ENCODE assay signal across 7 mouse cellular contexts in the genomic region with DNA sequence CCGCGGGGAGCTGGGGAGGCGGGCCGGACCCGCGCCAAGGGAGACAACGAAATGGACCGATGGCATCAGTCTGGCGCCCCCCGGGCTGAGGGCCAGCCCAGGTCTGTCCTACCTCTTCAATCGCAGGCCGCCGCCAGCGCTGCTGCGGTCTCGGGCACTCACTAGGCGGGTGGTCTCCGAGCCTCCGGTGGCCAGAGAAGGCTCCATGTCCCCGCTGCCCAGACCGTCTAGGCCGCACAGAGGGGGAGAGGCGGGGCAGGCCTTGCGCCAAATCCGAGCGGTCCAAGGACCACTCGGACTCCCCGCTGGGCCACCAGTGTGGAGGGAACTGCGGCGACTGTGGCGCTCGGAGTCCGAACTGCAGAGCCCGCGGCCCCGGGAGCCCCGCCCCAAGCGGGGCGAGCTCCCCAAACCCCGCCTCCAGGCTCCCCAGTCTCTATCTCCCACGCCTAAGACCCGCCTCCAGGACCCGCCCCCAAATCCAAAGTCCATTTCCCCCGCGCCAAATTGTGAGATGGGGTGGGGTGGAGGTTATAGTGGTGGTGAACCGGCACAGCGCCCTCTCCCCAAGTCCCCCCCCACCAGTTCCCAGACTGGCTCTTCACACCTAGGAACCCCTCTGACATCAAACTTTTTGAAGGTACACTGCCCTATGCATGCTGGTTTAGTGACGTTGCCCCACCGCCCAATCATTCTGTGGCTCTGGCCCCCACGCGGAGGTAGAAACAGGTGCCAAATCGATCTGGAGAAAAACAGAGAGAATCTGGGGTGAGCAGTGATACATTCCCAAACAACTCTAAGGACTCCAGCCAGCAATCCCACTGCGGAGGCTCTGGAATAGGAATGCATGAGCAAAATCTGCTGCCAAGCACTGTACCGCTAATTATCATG. TPM values are rescaled to one million over a fixed set of nuclear protein-coding genes. Genes with fewer than 3 reads are reported as not detected.
A peak's percentile ranks its signal among the peaks of the same experiment; 100 is the strongest.
DNase-seq lines count a peak whose midpoint lies in the region; ATAC-seq and TF ChIP-seq lines count a peak whose summit lies in the region.

No protein-coding gene starts in this region.

- H3K36me3 ChIP-seq in ES-E14 (ENCODE audit: control insufficient read depth, insufficient read depth, low read length, poor library complexity, severe bottlenecking): no peaks in the 10 kb centered on the region
- H3K36me3 ChIP-seq in kidney, embryonic 15.5 days: no peaks in the 10 kb centered on the region
- H3K36me3 ChIP-seq in liver, embryonic 11.5 days (ENCODE audit: control insufficient read depth, insufficient read depth, low read length): no peaks in the 10 kb centered on the region
- H3K36me3 ChIP-seq in neural tube, embryonic 12.5 days: no peaks in the 10 kb centered on the region

- peak overlapping the region; percentile 71 to 92 for H3K4me3 ChIP-seq in ES-E14 (ENCODE audit: insufficient read depth in 1 of 2, low read depth in 1 of 2, low read length in 2 of 2, poor library complexity in 1 of 2, severe bottlenecking in 1 of 2)
- H3K4me3 ChIP-seq in kidney, embryonic 15.5 days (replicated peaks): peak overlapping the region; percentile 44
- peak overlapping the region; percentile 46 for H3K4me3 ChIP-seq in liver, embryonic 11.5 days (ENCODE audit: low read depth, low read length)
- H3K4me3 ChIP-seq in neural tube, embryonic 12.5 days: peak overlapping the region; percentile 51

- H3K4me1 ChIP-seq in ES-E14 (ENCODE audit: control insufficient read depth in 2 of 2, insufficient read depth in 2 of 2, low read length in 2 of 2, poor library complexity in 1 of 2): peaks cover 2 to 8% of the 10 kb centered on the region in 2 experiments; a peak in 2 of 4 replicates
- H3K4me1 ChIP-seq in kidney, embryonic 15.5 days: peaks cover 36% of the 10 kb centered on the region
- H3K4me1 ChIP-seq in liver, embryonic 11.5 days (replicated peaks; ENCODE audit: control insufficient read depth, insufficient read depth, low read length): peaks cover 6% of the 10 kb centered on the region; the same call in 1 of the 2 replicates
- peaks cover 34% of the 10 kb centered on the region for H3K4me1 ChIP-seq in neural tube, embryonic 12.5 days

- H3K9ac ChIP-seq in ES-E14 (ENCODE audit: insufficient read depth, low read depth, low read length, poor library complexity, severe bottlenecking): peak overlapping the region; percentile 61
- peak overlapping the region; percentile 29 for H3K9ac ChIP-seq in kidney, embryonic 15.5 days
- no peak overlapping the region for H3K9ac ChIP-seq in liver, embryonic 11.5 days (ENCODE audit: low read depth, low read length)
- peak overlapping the region; percentile 77 for H3K9ac ChIP-seq in neural tube, embryonic 12.5 days

- ATAC-seq in granulocyte monocyte progenitor cell, adult 5-6 weeks (replicated peaks; ENCODE audit: poor library complexity, severe bottlenecking): peak; percentile 21
- ATAC-seq in kidney, embryonic 15.5 days (replicated peaks; ENCODE audit: low FRiP score): peak; percentile 67
- ATAC-seq in liver, embryonic 11.5 days (replicated peaks; ENCODE audit: low FRiP score): peak; percentile 69
- ATAC-seq in neural tube, embryonic 12.5 days (ENCODE audit: low FRiP score, low read depth): peak; percentile 49

- under 1% methylated on average over 54 of the region's 54 CpGs for WGBS in kidney, embryonic 15.5 days
- 2% methylated on average over 54 of the region's 54 CpGs for WGBS in liver, embryonic 11.5 days
- WGBS in neural tube, embryonic 12.5 days: under 1% methylated on average over 54 of the region's 54 CpGs

- in situ Hi-C loops in ES-E14 (cut with MboI; ENCODE audit: low sequenced_read_pairs in 2 of 2, unreplicated experiment in 2 of 2): no loop called here

- H3K9me3 ChIP-seq in ES-E14 (ENCODE audit: control insufficient read depth, insufficient read depth, low read depth, low read length): no peaks in the 10 kb centered on the region
- H3K9me3 ChIP-seq in kidney, embryonic 15.5 days (replicated peaks): no peaks in the 10 kb centered on the region
- H3K9me3 ChIP-seq in liver, embryonic 11.5 days (ENCODE audit: control insufficient read depth, low read length): no peaks in the 10 kb centered on the region
- H3K9me3 ChIP-seq in neural tube, embryonic 12.5 days: no peaks in the 10 kb centered on the region

- no peak for DNase-seq in ES-E14 (ENCODE audit: low read depth, low spot score)
- peak; percentile 58 for DNase-seq in adrenal gland, postnatal 10 days
- DNase-seq in liver, embryonic 11.5 days (ENCODE audit: low spot score): peak; percentile 64
- DNase-seq in yolk sac, embryonic 10.5 days (ENCODE audit: low spot score): peak; percentile 60

- no peak overlapping the region for H3K27ac ChIP-seq in ES-E14 (ENCODE audit: insufficient read depth, low read depth, low read length, poor library complexity, severe bottlenecking)
- H3K27ac ChIP-seq in kidney, embryonic 15.5 days: no peak overlapping the region
- no peak overlapping the region for H3K27ac ChIP-seq in liver, embryonic 11.5 days (ENCODE audit: low read depth, low read length)
- no peak overlapping the region for H3K27ac ChIP-seq in neural tube, embryonic 12.5 days

- peak overlapping the region; percentile 76 for H3K4me2 ChIP-seq in kidney, embryonic 15.5 days
- peak overlapping the region; percentile 72 for H3K4me2 ChIP-seq in liver, embryonic 11.5 days
- H3K4me2 ChIP-seq in neural tube, embryonic 12.5 days (replicated peaks): peak overlapping the region; percentile 62

- H3K27me3 ChIP-seq in kidney, embryonic 15.5 days: peaks cover 100% of the 10 kb centered on the region
- H3K27me3 ChIP-seq in liver, embryonic 11.5 days (replicated peaks; ENCODE audit: control insufficient read depth, insufficient read depth, low read length): peaks cover 89% of the 10 kb centered on the region
- peaks cover 97% of the 10 kb centered on the region for H3K27me3 ChIP-seq in neural tube, embryonic 12.5 days (replicated peaks)

TF ChIP-seq in ES-E14, 5 proteins besides CTCF, POLR2A, EP300 and RAD21:
- TF ChIP-seq CHD2 (IDR thresholded peaks at IDR 0.05; ENCODE audit: low read depth, low read length) (no peak), MAFK (IDR thresholded peaks at IDR 0.05; ENCODE audit: insufficient read depth, low read depth, low read length) (no peak)

RNA-seq across cellular contexts. Expression of a gene that starts 12.7 kb away (rescaled TPM):
- 0.37 and 0.67 TPM in 2 replicates for total RNA-seq in ES-E14 (2012; rRNA removed)
- total RNA-seq in adrenal gland, postnatal 10 days (2021): not detected
- total RNA-seq in granulocyte monocyte progenitor cell, adult 5-6 weeks (2014; fragmentation: Nextera tagmentation): not detected in 2 replicates
- not detected in 2 replicates for total RNA-seq in granulocyte monocyte progenitor cell, adult 5-6 weeks (2017)
- polyA plus RNA-seq in kidney, embryonic 15.5 days (2015; fragmentation: Nextera tagmentation; extraction: Ambion mirVana): not detected in 2 replicates
- not detected in 2 replicates for polyA plus RNA-seq in liver, embryonic 11.5 days (2014; fragmentation: Nextera tagmentation; extraction: Ambion mirVana)
- not detected in 2 replicates for polyA plus RNA-seq in neural tube, embryonic 12.5 days (2016; fragmentation: Nextera tagmentation; extraction: Ambion mirVana)

RNA-seq across cellular contexts. Expression of a gene that starts 14.6 kb away (rescaled TPM):
- 1.5 and 2.5 TPM in 2 replicates for total RNA-seq in ES-E14 (2012; rRNA removed)
- total RNA-seq in adrenal gland, postnatal 10 days (2021): under 1 TPM; 0.60 to 0.76 TPM
- total RNA-seq in granulocyte monocyte progenitor cell, adult 5-6 weeks (2014; fragmentation: Nextera tagmentation): not detected in 2 replicates
- not detected in 2 replicates for total RNA-seq in granulocyte monocyte progenitor cell, adult 5-6 weeks (2017)
- polyA plus RNA-seq in kidney, embryonic 15.5 days (2015; fragmentation: Nextera tagmentation; extraction: Ambion mirVana): 2.8 and 3.1 TPM in 2 replicates
- polyA plus RNA-seq in liver, embryonic 11.5 days (2014; fragmentation: Nextera tagmentation; extraction: Ambion mirVana): 1.1 and 1.4 TPM in 2 replicates
- polyA plus RNA-seq in neural tube, embryonic 12.5 days (2016; fragmentation: Nextera tagmentation; extraction: Ambion mirVana): 16.2 and 18.8 TPM in 2 replicates

RNA-seq across cellular contexts. Expression of a gene that starts 23.1 kb away (rescaled TPM):
- 1.3 and 2.3 TPM in 2 replicates for total RNA-seq in ES-E14 (2012; rRNA removed)
- 10 to 100 TPM in 1 of 2 experiments, 1 to 10 TPM in 1; 3.3 to 16.1 TPM for total RNA-seq in adrenal gland, postnatal 10 days (2021)
- not detected in 2 replicates for total RNA-seq in granulocyte monocyte progenitor cell, adult 5-6 weeks (2014; fragmentation: Nextera tagmentation)
- not detected in 2 replicates for total RNA-seq in granulocyte monocyte progenitor cell, adult 5-6 weeks (2017)
- 1.2 and 1.6 TPM in 2 replicates for polyA plus RNA-seq in kidney, embryonic 15.5 days (2015; fragmentation: Nextera tagmentation; extraction: Ambion mirVana)
- 0.43 TPM in 1 of 2 replicates, not detected in the other for polyA plus RNA-seq in liver, embryonic 11.5 days (2014; fragmentation: Nextera tagmentation; extraction: Ambion mirVana)
- polyA plus RNA-seq in neural tube, embryonic 12.5 days (2016; fragmentation: Nextera tagmentation; extraction: Ambion mirVana): 0.79 and 0.88 TPM in 2 replicates

RNA-seq across cellular contexts. Expression of a gene that starts 38.8 kb away (rescaled TPM):
- total RNA-seq in ES-E14 (2012; rRNA removed): 154 and 258 TPM in 2 replicates
- total RNA-seq in adrenal gland, postnatal 10 days (2021): 10 to 100 TPM; 29.3 to 41.2 TPM
- 57.4 and 70.3 TPM in 2 replicates for total RNA-seq in granulocyte monocyte progenitor cell, adult 5-6 weeks (2014; fragmentation: Nextera tagmentation)
- 23.1 and 39.5 TPM in 2 replicates for total RNA-seq in granulocyte monocyte progenitor cell, adult 5-6 weeks (2017)
- polyA plus RNA-seq in kidney, embryonic 15.5 days (2015; fragmentation: Nextera tagmentation; extraction: Ambion mirVana): 32.5 and 36.2 TPM in 2 replicates
- 65.0 and 66.0 TPM in 2 replicates for polyA plus RNA-seq in liver, embryonic 11.5 days (2014; fragmentation: Nextera tagmentation; extraction: Ambion mirVana)
- polyA plus RNA-seq in neural tube, embryonic 12.5 days (2016; fragmentation: Nextera tagmentation; extraction: Ambion mirVana): 24.2 and 30.1 TPM in 2 replicates

RNA-seq across cellular contexts. Expression of a gene that starts 44.7 kb away (rescaled TPM):
- 44.1 and 51.3 TPM in 2 replicates for total RNA-seq in ES-E14 (2012; rRNA removed)
- 10 to 100 TPM; 14.1 to 16.0 TPM for total RNA-seq in adrenal gland, postnatal 10 days (2021)
- 7.2 and 7.9 TPM in 2 replicates for total RNA-seq in granulocyte monocyte progenitor cell, adult 5-6 weeks (2014; fragmentation: Nextera tagmentation)
- total RNA-seq in granulocyte monocyte progenitor cell, adult 5-6 weeks (2017): 5.8 and 8.8 TPM in 2 replicates
- polyA plus RNA-seq in kidney, embryonic 15.5 days (2015; fragmentation: Nextera tagmentation; extraction: Ambion mirVana): 10.4 and 11.8 TPM in 2 replicates
- 9.3 and 10.3 TPM in 2 replicates for polyA plus RNA-seq in liver, embryonic 11.5 days (2014; fragmentation: Nextera tagmentation; extraction: Ambion mirVana)
- 11.0 and 12.2 TPM in 2 replicates for polyA plus RNA-seq in neural tube, embryonic 12.5 days (2016; fragmentation: Nextera tagmentation; extraction: Ambion mirVana)
